Mouse (Mus musculus) spleen, embryonic (tissue): ENCODE measurements around the gene Osbpl7.

Source experiments
- CTCF ChIA-PET: fragments of 350-600 bp; sonication (Branson Sonifier 250); formaldehyde crosslinking; loops from one replicate; lab custom pipeline; 2022; lab: Charles Lee

Osbpl7 gene

GRCm38 (mm10) chr11:97074235-97074634 lies 23.8 kb downstream of the Osbpl7 start:
- CTCF ChIA-PET: interaction anchor here (0.6 kb wide), 1 partner anchor 73 kb away, joined by 4 read pairs; no protein-coding TSS in a partner anchor

GRCm38 (mm10) chr11:97078751-97079150 lies 28.3 kb downstream of the Osbpl7 start:
- CTCF ChIA-PET: no interaction called here

- CTCF ChIA-PET: interaction anchor here (0.6 to 1.2 kb wide), 2 partner anchors 45 to 275 kb away, joined by 4 to 8 read pairs; no protein-coding TSS in a partner anchor
Observed at GRCm38 (mm10) chr11:97080291-97080690, 29.9 kb downstream of the Osbpl7 start.

DNA sequence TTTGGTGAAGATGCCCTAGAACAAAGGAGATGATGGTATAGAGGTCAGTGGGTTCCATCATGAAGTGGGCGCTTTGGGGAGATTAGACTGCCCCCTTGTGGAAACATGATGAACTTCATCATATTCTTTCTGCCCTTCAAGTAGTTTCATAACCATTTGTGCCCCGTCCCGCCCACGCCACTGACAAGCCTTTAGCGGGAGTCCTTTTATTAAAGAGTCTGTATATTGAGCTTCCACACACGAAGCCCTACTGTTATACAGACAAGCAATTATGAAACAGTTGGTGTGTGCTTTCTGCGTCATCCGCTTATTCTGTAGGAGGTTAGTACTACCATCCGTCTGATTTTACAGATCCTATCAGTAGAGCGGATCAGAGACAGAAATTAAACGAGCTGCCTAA lies 32.5 kb downstream of the Osbpl7 start:
- CTCF ChIA-PET: no interaction called here

- CTCF ChIA-PET: no interaction called here
Observed at GRCm38 (mm10) chr11:97083401-97084140, 33.1 kb downstream of the Osbpl7 start.

DNA sequence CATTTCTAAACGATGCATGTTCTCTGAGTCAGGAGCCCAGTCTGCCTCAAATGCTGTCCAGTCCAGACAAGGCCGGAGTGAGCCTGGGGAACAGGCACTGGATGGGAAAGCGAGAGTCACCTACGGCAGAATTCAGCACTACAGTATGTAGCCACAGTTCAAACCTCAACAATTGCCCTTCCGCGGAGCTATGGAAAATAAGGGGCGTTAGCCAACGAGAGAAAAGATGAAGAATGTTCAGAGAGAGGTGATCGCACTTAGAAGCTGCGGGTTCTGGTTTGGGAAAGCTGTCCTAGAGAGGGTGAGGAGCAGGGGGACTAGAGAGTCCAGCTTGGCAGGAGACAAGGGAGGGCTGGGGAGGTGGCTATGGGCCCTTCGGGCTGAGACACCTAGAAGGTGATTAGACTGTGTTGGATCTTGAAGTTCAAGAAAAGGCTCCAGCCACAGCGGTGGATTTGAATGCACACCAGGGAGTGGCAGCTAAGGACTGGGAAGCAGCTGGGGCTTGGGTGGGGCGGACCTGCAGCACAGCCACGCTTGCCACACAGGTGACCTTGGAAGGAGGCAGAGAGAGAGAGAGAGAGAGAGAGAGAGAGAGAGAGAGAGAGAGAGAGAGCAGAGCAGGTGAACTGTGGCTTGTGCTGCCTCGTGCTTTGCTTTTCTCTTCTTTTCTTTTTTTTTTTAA lies 34.5 kb downstream of the Osbpl7 start:
- CTCF ChIA-PET: interaction anchor here (0.5 to 0.7 kb wide), 2 partner anchors 38 to 1144 kb away, joined by 4 to 5 read pairs; no protein-coding TSS in a partner anchor

DNA sequence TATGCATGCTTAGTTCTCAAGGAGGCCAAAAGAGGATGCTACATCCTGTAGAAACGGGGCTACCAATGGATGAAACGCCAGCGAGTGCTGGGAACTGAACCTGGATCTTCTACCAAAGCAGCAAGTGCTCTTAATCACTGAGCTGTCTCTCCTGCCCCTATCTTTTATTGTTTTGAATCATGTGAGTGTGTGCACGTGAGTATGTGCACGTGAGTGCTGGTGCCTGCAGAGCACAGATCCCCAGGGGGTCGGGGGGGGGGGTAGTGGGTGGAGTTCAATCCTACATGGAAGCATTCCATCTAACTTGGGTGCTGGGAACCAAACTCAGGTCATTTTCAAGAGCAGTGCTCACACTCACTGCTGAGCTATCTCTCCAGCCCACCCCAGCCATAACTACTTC lies 35.9 kb downstream of the Osbpl7 start:
- CTCF ChIA-PET: interaction anchor here (0.7 kb wide), 1 partner anchor 30 kb away, joined by 4 read pairs; no protein-coding TSS in a partner anchor

GRCm38 (mm10) chr11:97094600-97094999 lies 44.2 kb downstream of the Osbpl7 start:
- CTCF ChIA-PET: no interaction called here

GRCm38 (mm10) chr11:97098791-97099190 lies 48.4 kb downstream of the Osbpl7 start:
- CTCF ChIA-PET: interaction anchor here (0.6 kb wide), 1 partner anchor 16 kb away, joined by 3 read pairs; the partner anchor contains the start of gene Tbx21

GRCm38 (mm10) chr11:97101722-97102121 lies 51.3 kb downstream of the Osbpl7 start:
- CTCF ChIA-PET: interaction anchor here (0.5 to 2.2 kb wide), 5 partner anchors 29 to 48 kb away, joined by 3 to 12 read pairs (median 9); no protein-coding TSS in a partner anchor

GRCm38 (mm10) chr11:97103163-97104090 lies 53.0 kb downstream of the Osbpl7 start:
- CTCF ChIA-PET: interaction anchor here (0.5 to 2.2 kb wide), 5 partner anchors 39 to 1244 kb away, joined by 3 to 12 read pairs (median 4); no protein-coding TSS in a partner anchor

DNA sequence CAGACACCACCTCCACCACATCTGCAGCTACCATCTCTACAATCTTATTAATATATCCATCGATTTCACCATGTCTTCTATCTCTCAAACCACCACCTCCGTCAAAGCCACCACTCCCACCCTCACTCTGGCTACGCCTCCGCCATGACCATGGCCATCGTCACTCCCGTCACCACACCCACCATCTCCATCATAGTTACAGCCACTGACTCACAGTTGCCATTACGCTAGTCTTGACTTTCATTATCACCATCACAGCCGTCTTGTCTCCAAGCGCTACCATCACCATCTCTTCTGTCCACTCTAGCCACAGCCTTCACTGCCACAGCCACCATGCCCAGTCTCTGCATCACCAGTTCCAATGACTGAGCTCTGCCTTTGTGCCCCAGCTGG lies 53.7 kb downstream of the Osbpl7 start:
- CTCF ChIA-PET: interaction anchor here (0.7 kb wide), 1 partner anchor 1245 kb away, joined by 3 read pairs; no protein-coding TSS in a partner anchor

DNA sequence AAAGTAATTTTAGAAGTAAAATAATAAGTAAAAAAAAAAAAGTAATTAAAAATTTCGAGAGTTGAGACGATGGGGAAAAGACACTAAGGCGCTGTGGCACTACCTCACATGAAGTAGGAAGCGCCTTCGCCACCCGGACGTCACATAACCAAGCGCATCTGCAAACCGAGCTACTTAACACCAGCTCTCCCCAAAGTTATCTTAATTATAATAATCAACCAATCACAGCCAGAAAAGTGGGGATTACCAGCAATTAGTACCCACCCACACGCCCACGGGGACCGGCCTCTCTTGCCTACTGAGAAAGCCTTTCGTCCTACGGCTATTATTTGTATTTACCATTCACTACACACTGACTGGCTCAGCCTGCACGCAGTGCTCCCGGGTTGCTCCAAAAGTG lies 58.5 kb downstream of the Osbpl7 start:
- CTCF ChIA-PET: no interaction called here

DNA sequence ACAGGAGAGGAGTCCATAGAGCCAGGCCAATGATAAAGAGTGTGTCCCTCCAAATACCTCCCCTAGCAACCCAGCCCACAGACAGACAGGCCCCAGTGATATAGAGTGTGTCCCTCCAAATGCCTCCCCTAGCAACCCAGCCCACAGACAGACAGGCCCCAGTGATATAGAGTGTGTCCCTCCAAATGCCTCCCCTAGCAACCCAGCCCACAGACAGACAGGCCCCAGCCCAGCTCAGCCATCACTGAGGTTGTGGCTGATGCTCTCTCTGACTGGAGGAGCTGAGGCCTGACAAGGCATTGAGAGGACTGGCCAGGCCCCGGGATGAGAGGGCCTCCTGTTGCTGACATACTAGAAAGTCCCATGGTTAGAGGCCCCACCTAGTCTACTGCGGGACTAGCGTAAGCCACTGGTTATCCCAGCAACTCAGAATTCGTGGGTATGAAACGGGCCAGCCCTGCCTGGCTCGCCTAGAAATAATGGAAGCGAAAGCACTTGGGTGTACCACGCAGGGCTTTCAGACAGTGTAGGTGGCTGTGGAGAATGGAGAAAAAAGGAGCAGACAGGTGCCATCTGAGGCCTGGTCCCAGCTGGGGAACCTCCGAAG lies 62.2 kb downstream of the Osbpl7 start:
- CTCF ChIA-PET: no interaction called here

DNA sequence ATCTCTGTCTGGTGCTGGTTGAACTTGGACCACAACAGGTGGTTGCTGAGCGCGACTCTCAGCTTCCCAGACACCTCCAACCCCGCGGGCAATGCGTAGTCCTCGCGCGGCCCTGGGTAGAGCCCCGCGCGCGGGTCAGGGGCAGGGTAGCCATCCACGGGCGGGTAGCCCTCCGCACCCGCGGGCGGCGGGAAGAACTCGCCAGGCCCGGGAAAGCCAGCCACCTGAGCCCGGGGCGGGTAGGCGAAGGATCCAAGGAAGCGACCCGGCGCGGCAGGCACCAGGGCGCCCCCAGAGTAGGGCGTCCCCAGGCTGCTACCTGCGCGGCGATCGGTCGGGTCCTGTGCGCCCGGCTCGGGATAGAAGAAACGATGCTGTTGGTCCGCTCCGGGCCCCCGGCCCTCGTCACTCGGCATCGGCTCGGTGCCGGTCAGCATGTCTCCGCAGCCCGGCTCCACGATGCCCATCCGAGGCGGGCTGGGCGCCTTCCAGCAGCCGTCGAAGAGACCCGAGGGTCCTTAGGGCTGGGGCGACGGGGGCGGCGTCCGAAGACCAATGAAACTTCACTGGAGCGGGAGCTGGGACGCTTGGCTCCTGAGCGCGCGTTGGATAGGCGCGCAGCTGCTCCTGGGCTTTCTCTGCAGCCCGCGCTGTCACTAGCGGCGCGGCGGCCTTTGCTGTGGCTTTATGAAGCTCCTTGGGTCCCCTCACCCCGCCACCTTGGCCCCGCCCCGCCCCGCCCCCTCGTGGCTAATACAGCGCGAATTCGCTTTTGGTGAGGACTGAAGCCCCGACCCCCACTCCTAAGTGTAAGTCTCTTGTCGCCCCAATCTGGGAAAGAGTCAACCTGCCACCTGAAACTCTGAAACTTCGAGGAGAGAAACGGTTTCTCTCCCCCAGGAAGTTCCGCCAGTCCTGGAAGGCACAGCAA lies 64.5 kb downstream of the Osbpl7 start, which contains the start of gene Tbx21:
TSS of gene Tbx21 (minus strand) at position 661 of the 931 bp plus-strand sequence.
- CTCF ChIA-PET: interaction anchor here (0.6 to 1.0 kb wide), 2 partner anchors 16 to 18 kb away, joined by 3 read pairs; no protein-coding TSS in a partner anchor

- CTCF ChIA-PET: interaction anchor here (0.6 to 1.0 kb wide), 2 partner anchors 18 to 29 kb away, joined by 3 to 4 read pairs; no protein-coding TSS in a partner anchor
Observed at GRCm38 (mm10) chr11:97115797-97116196, 65.4 kb downstream of the Osbpl7 start.
